Mouse (Mus musculus): ENCODE data around the gene Slc38a3. TPM values are rescaled to one million over a fixed set of nuclear protein-coding genes. Genes with fewer than 3 reads are reported as not detected.
A peak's percentile ranks its signal among the peaks of the same experiment; 100 is the strongest.

Slc38a3 gene
- total RNA-seq, 4 experiments from 2014 or later = 62.8 to 91.0 (median 81.6) TPM

DNA sequence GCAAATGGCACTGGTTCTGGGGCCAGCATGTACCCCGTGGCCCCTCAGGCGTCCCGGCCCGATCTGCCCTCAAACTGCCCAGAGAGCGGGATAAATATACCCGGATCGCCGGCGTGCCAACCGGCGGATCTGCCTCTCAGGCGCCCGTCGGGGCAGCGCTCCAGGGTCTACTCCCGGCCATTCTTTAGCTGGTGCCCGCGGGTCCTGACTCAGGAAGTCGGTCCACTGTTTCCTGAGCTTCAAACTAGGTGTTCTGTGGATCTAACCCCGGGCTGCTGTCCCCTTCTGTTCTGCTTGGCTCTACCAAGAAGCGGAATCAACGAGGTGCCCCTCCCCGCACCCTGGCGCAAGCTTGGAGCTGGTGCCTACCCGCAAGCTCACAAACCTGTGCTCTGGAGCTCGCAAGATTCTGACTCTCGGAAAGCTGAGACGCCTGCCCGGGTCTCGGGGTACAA lies 2.6 kb downstream of the Slc38a3 start:
- DNase-seq (ENCODE audit: low spot score) = no peak

DNA sequence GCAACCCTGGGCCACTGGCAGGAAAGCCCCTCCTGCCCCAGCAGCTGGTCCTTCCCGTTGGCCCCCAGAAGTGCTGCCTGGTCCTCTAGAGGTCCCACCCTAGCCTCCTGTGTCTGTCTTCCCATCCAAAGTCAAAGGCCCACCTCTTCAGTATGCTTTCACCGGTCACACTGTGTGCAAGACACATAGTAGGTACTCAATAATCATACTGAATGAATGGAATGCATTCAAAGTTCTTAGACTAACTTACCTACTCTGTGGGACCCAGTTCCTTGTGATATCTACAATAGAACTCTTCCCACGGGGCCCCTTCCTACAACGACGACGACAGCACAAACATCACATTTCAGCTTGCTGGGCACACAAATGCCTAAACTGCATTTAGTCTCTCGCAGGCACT lies 4.0 kb downstream of the Slc38a3 start:
- no peak for DNase-seq (ENCODE audit: low spot score)

DNA sequence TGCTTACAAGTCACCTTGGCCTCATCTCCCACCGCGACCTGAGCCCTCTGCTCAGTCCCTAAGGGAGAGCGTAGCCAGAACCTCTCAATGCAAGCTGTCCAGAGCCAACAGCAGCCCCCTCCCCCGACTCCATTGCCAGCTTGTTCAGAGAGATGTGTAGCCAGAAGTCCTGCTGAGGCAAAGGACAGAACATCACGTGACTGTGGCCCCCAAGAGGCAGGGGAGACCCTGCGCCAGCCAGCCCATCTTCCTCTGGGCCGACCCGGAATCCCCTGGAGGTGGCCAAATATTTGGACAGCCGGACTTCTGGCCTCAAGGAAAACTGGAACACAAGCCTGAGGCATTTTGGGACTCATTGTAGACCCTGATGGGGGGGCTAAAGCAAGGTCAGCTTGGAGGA lies 5.8 kb downstream of the Slc38a3 start:
- no peak for DNase-seq (ENCODE audit: low spot score)

DNA sequence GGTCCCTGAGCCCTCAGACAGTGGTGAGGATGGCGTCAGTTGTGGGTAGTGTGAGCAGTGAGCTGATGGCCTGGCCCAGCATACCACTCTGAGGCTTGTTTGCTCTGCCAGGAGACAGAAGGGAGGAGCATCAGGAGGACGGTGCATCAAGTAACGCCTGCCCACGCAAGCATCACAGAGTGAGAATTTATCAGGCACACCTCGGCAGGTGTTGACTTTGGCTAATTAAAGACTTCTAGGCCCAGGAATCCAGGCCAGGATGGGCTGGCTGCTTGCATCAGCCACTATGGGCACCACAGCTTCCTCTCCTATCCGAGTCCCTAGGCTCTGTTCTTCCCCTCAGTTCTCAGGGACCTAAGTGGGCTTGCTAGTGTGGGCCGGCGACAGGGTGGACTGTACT lies 7.0 kb downstream of the Slc38a3 start:
- no peak for DNase-seq (ENCODE audit: low spot score)

DNA sequence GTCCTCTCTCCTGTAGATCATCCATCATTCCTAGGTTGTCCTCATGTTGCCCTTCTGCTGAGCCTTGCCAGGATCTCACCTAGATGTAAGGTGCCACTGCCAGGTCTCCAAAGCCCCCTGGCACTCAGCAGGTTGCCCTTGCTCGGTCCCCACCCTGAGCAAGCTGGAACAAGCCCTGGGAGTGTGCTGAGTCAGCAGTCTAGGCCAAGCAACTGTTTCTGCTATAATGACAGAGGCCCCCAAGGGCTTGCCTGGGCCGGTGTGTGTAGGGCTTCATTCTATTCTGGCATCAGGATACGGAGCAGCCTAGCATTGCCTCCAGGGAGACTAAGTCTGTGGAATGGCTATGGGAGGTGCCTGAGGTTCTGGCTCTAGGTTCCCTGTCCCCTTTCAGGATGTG lies 8.6 kb downstream of the Slc38a3 start:
- no peak for DNase-seq (ENCODE audit: low spot score)

DNA sequence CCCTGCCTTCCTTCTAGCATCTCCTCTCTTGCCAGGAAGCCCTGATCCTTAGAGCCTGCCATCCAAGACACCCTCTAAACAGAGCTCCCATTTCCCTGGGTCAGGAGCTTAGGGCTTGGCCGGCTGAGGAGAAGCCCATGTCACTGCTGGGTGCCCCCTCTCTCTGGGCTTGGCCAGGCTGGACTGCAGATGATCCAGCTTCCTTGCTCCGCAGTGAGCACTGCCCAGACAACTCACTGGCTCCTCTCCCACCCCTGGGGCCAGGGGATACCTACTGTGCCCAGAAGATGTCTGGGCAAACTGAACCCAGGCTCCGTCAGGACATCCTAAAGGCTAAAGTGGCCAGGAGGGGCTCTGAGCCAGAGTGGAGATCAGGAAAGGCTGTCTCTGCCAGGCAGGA lies 9.4 kb downstream of the Slc38a3 start:
- no peak for DNase-seq (ENCODE audit: low spot score)

DNA sequence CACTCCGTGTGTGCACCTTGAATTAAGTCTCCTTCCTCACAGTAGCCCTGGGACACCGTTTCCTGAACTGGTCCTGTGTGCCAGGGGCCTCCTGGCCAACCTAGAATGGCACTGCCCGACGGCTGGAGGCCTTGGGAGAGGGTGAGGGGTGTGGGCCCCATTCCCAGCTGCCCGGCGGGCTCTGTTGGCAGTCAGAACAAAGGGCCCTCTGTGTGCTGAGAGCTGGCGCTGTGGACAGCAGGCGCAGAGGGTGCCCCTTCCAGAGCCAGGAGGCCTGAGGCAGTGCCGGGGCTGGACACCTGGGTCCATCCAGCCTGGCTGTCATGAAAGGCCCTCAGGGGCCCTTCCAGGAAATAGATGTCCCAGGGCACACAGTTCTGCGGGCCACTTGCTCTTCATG lies 9.8 kb downstream of the Slc38a3 start:
- no peak for DNase-seq (ENCODE audit: low spot score)

DNA sequence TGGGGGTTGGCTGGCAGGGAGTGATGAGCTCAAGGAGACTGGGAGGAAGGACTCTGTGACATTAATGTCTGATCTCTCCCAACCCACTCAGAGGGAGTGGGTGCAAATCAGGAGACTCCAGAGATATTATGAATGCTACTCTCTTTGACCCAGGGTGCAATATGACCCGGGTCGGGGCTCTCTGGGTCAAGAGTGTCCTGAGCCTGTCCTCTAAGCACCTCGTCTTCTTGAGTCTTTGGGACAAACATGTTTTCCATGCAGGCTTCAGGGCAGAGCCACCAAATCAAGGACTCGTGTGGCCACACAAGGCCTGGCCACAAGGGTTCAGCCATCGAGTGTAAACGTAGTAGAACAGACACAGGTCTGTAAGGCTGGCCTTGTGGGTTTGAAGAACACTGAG lies 11.2 kb downstream of the Slc38a3 start:
- no peak for DNase-seq (ENCODE audit: low spot score)

DNA sequence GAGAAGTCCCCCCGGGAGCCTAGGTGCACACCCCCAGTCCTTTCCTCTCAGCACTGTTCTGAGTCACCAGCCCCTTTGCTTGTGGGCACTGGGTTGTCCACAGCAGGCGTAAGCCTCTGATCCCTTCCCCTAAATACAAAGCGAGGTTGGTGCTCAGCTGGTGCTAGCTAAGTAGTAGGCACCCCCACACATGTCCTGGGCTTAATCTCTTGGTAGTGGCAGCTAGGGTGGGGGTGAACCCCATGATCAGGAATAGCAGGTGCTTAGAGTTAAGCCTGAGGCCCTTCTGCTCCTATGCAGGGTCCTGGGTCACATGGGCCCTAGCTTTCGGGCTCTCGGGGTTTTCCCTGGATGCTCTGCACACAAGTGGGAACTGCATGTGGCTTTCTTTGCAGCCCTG lies 12.2 kb downstream of the Slc38a3 start:
- no peak for DNase-seq (ENCODE audit: low spot score)

DNA sequence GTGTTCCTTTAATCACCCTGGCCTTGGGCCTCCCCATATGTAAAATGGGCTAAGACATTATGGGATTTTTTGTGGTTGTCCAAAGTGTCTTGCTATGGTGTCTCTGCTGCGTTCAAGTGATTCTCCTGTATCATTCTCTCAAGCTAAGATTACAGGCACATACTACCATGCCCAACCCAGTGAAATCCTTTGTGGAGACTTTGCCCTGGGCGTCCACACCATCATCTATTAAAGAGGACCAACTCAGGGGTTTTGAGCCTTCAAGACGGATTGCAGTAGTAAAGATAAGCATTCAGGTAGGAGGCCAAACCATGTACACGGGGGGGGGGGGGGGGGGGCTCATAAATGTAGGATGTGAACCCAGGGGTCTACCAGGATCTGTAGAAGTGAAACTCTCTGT lies 14.7 kb downstream of the Slc38a3 start:
- no peak for DNase-seq (ENCODE audit: low spot score)

DNA sequence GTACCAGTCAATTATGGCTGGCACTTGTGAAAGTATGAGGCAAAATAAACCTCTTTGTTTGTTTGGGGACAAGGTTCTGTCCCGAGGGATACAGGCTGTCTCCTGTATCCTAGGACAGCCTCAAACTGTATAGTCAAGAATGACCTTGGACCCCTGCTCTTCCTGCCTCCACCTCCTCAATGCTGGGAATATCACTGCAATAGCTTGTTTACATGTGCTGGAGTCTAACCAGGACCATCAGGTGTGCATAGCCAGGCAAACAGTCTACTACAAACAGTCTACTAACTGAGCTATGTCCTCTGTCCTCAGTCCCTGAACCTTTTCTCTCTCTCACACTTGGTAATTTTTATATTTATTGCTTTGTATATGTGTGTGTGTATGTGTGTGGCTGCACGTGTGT lies 15.9 kb downstream of the Slc38a3 start:
- DNase-seq (ENCODE audit: low spot score) = no peak

DNA sequence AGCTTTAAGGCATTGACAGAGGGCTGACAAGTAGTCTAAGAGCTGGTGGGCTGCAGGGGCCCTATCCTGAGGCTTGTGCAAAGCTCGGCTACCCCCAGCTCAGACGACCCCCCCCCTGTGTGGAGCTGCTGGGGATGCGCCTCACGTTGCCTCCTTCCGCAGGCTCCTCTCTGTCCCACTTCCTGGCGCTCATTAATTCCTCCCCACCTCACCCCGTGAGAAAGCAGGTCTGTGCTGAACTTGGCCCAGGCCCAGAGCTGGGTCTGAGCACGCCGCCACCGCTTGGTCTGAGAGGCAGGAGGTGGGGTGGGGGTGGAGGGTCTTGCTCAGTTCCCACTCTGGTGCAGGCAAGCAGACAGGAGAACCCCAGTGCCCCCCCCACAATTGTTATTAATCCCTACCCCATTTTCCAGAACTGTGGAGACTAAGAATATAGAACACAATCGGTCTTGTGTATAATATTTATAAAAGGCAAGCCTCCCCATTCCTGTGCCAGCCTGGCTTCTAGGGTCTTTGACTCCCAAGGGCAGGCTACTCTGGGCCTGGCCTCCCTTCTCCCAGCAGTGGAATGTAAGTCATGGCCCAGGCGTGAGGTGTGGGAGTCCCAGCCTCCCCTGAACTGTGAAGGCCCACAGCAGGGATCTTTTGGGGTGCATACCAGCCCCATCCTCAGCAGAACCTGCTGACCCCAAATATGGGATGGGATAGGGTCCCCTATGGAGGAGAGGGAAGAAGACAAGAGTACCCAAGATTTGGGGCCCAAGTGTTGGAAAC lies 18.4 kb downstream of the Slc38a3 start:
- DNase-seq (ENCODE audit: low spot score) = no peak

DNA sequence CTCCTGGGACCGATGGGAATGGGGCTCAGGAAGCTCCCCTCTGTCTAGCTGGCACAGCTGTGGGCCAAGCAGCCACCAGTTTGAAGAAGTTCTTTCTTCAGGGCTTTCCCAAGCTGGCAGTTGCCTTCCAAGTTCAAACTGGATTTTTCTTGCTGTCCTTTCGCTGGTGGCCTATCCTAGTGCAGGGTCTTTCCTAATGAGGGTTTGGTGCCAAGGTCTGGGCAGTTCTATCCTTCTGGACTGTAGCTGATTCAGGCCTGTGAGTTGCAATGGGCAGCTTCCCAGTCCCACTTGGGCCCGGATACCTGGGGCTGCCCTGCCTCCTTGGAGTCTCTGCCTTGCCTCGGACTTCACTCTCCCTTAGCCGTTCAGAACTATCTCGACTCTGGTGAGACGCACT lies 19.1 kb downstream of the Slc38a3 start:
- no peak for DNase-seq (ENCODE audit: low spot score)

DNA sequence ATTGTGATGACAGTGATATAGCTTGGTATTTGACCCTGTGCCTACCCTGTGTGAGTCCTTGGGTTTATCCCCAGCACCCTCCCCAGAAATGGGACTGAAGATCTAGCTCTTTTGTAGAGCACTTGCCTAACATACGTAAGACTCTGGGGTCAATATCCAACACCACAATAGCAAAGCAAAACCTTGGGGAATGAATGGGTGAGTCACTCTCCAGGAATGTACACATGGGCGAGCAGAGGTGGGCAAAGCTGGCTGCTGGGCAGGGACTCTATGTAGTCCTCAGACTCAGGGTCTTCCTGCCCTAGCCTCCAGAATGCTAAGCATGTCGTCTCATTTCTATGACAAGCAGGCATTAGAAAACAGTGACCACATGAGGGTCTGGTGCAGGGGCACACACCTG lies 20.6 kb downstream of the Slc38a3 start:
- DNase-seq (ENCODE audit: low spot score) = no peak

DNA sequence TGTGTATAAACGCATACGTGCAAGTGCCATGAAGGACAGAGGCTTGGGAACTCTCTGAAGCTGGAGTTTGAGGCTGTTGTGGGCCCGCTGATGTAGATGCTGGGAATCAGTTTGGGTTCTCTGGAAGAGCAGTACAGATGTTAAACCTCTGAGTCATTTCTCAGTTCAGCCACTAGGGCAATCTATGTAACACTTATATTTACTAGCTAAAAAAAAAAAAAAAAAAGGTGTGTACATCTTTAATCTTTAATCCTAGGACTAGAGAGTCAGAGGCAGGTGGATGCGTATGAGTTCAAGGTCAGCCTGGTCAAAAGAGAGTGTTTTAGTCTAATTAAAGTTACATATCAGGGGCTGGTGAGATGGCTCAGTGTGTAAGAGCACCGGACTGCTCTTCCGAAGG lies 22.4 kb downstream of the Slc38a3 start:
- DNase-seq (ENCODE audit: low spot score) = no peak

DNA sequence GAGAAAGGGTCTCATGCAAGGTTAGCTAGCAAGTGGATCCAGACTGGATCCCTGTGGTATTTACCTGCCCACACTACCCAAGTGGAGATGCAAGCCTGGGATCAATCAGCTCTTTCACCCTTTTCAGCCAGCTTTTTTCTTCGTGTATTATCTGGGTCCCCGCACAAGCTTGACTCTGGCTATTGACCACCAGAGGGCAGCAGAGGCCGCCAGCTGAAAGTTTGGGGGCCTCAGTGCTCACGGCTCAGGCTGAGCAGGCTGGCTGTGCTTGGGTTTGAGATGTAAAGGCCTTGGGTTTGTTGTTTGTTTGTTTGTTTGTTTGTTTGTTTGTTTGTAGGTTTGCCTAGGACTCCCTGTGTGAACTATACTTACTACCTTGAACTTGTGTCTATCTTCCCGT lies 23.8 kb downstream of the Slc38a3 start:
- DNase-seq (ENCODE audit: low spot score) = peak; percentile 80

DNA sequence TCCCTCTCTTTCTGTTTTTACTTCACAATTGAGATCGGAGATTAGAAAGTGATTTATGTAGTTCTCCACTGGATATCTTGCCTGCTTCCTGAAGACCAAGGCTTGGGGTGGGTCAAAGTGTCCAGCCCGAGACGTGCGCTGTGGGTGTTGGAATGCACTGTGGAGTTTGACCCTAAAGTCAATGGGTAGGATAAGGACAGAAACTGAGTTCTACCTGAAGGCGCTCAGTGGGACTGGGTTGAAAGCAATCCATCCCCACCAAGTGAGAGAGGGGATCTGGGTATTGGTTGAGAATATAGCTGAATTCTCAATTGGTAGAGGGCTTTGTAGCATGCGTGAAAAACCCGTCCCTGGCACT lies 24.2 kb downstream of the Slc38a3 start:
- no peak for DNase-seq (ENCODE audit: low spot score)

DNA sequence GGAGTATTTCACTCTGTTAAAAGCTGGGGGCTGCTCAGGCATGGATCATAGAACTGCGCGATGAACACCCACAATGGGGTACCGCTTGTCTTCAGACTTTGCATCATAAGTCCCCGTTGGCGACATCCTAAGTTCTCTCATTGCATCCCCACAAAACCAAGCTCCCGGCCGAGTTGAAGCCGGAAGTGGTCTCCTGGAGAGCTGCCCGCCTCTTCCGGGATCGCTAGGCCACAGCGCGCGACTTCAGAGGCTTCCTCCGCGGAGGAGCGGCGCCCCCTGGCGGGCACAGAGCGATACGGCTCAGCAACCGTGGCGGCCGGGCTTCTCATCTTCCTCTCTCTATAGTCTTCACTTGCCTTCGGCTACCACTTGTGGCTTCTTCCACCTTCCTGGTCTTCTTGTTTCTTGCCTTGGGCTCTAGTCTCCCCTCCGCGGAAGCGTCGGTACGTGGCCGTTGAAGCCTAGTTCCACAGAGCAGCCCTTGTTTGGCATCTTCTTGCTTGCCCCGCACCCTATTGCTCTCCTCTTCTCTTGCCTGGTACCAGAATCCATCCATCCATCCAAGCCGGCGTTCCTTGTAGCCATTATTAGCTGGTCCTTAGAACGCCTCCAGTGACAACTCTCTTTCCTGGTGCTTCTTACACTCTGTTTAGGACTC lies 24.7 kb downstream of the Slc38a3 start:
- DNase-seq (ENCODE audit: low spot score) = peak; percentile 86

DNA sequence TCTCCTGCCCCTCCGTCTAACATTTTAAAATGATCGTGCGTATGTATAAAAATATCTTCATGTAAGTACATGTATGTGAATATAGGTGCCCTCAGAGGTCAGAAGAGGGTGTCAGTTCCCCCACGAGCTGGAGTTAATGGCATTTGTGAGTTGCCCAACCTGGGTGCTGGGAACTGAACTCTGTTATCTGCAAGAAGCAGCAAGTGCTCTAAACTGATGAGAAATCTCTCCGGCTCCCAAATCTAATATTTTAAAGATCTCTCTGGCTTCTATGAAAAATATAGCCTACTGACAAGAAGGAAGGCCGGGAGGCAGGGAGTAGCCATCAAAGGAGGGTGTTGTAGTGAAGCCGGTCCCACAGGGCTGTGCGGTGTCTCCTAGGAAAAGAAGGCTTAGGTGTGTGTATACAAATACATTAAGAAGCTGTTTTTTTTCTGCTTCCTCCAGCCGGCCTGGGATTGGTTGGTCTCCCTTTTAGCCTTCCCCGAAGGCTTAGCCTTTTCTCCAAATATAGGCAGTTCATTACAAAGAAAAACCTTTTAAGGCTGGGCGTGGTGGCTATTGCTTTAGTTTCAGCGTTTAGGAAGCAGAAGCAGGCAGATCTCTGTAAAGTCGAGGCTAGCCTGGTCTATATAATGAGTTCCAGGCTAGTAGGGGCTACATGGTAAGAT lies 25.7 kb downstream of the Slc38a3 start:
- DNase-seq (ENCODE audit: low spot score) = no peak

DNA sequence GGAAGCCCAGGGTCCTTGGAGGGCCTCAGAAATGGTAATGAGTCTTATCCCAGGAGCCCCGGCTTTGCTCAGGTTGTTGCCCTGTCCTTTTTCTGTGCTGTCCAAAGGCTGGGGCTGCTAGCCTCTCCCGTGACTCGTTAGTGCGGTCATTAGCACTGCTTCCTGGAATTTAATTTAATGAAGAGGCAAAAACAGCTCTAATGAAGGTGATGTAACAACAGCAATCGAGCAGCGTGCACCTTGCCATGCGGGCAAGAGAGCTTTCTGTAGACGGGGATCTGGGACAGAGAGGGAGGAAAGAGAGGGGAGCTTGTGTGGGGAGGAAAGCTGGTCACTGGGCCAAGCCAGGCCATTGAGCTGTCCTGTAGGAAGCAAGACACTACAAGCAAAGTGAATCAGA lies 27.7 kb downstream of the Slc38a3 start:
- DNase-seq (ENCODE audit: low spot score) = no peak

DNA sequence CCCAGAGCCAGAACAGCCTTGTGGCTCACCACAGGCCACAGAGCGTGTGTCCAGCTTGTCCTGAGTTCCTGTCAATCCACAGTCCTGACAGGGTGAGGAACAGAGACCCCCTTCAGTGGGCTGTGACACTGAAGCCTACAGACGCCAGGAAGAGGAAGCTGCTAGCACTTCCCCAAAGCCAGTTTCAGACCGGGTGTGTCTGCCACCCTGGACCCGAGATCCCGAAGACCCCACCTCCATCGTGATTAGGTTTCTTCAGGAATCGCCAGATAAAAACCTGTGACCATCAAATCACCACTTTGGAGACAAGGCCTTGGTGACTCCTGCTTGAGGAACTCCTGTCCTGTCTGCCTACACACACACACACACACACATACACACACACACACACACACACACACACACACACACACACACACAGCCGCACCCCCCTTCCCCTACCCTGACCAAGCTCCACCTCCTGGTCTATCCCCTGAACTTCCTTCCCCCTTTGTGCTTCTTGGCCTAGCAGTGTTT lies 29.0 kb downstream of the Slc38a3 start:
- DNase-seq (ENCODE audit: low spot score) = no peak

DNA sequence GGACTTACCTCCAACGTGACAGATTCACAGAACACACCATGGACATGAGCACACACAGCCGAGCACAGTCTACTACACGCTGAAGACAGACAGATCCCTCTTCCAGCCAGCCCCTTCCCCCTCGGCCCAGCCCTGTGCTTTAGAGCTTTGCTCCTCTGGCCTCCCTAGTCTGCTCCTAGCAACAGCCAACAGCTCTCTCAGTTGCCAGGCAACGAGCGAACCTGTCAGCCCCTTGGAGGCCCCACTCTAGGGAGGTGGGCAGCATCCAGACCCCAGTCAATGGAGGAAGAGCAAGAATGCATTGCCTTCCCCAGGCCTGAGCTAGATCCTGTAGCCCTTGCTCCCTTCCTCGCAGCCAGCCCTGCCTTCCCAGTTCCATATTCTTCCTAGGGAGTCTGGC lies 32.3 kb downstream of the Slc38a3 start:
- no peak for DNase-seq (ENCODE audit: low spot score)

All from heart, adult 8-10 months (tissue).